Mouse (Mus musculus): ENCODE results near the gene Six2. TPM values are rescaled to one million over a fixed set of nuclear protein-coding genes. Genes with fewer than 3 reads are reported as not detected.

Six2 gene
- polyA plus RNA-seq, 1 experiment: not detected

- Histone ChIP-seq H3K27me3 (replicated peaks) (peaks cover 92% of the 10 kb centered on the region), H3K36me3 (replicated peaks; ENCODE audit: low read length) (no peaks in the 10 kb centered on the region), H3K9me3 (peaks cover 17% of the 10 kb centered on the region), H3K4me1 (peaks cover 18% of the 10 kb centered on the region), H3K4me3 (replicated peaks) (no peak overlapping the region)
- TF ChIP-seq FLI1 (IDR thresholded peaks at IDR 0.05; ENCODE audit: low read length) (no peak), GATA1 (IDR thresholded peaks at IDR 0.05; ENCODE audit: borderline replicate concordance, low read length) (no peak)
Observed at GRCm38 (mm10) chr17:85690969-85691335, 2.9 kb upstream of the Six2 start.

GRCm38 (mm10) chr17:85690323-85690968, 2.4 kb upstream of the Six2 start:
- Histone ChIP-seq H3K27me3 (replicated peaks) (peaks cover 93% of the 10 kb centered on the region), H3K36me3 (replicated peaks; ENCODE audit: low read length) (no peaks in the 10 kb centered on the region), H3K9me3 (peaks cover 20% of the 10 kb centered on the region), H3K4me1 (peaks cover 18% of the 10 kb centered on the region), H3K4me3 (replicated peaks) (no peak overlapping the region)
- TF ChIP-seq FLI1 (IDR thresholded peaks at IDR 0.05; ENCODE audit: low read length) (no peak), GATA1 (IDR thresholded peaks at IDR 0.05; ENCODE audit: borderline replicate concordance, low read length) (no peak)

GRCm38 (mm10) chr17:85689807-85690319, 1.8 kb upstream of the Six2 start:
- TF ChIP-seq FLI1 (IDR thresholded peaks at IDR 0.05; ENCODE audit: low read length) (no peak), GATA1 (IDR thresholded peaks at IDR 0.05; ENCODE audit: borderline replicate concordance, low read length) (no peak)
- H3K27me3 ChIP-seq (replicated peaks): peaks cover 97% of the 10 kb centered on the region
- peaks cover 20% of the 10 kb centered on the region for H3K9me3 ChIP-seq
- peaks cover 23% of the 10 kb centered on the region for H3K4me1 ChIP-seq
- no peak overlapping the region for H3K4me3 ChIP-seq (replicated peaks)
- no peaks in the 10 kb centered on the region for H3K36me3 ChIP-seq (replicated peaks; ENCODE audit: low read length)

DNA sequence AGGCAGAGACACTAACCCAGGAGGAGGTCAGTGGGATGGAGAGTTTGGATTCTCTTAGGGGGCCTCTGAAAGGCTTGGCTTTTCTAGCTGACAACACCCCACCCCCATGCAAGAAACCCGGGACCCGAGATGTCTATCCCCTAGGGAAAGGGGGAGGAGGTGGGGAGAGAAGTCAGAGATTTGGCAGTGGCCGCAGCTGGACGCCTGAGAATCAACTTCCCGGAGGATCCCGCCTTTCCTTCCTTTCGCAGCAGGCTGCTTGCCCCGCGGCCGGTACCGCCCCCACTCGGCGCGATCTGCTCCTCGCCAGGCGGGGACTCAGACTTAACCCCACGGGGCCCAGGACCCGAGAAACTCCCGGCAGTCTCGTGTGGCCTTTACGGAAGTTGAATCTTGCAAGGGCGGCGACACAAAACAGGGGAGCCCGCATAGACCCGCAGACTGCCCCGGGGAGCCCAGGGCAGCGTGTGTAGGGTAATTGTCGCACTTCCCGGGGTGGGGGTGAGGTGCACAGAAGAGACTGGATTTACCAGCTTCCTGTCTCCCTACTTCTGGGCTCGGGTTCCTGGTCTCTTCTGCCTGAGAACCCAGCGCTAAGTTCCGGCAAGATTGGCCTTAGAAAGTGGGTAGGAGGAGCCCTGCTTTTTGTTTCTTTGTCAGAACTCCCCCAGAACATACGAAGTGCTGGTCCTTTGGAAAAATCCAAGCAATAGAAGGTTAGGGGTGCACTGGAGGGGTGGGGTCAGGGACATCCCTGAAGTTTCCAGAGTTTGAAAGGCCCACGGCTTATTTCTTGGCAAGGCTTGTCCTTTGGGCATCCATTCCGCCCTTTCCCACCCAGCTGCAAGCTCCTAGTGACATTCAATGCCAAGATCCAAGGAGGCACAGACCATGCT, 1.1 kb upstream of the Six2 start:
- Histone ChIP-seq H3K9me3 (peaks cover 13% of the 10 kb centered on the region), H3K4me1 (peaks cover 24% of the 10 kb centered on the region), H3K36me3 (replicated peaks; ENCODE audit: low read length) (no peaks in the 10 kb centered on the region), H3K27me3 (replicated peaks) (peaks cover 97% of the 10 kb centered on the region), H3K4me3 (replicated peaks) (no peak overlapping the region)
- TF ChIP-seq GATA1 (IDR thresholded peaks at IDR 0.05; ENCODE audit: borderline replicate concordance, low read length): no peak
- TF ChIP-seq FLI1 (IDR thresholded peaks at IDR 0.05; ENCODE audit: low read length): no peak

DNA sequence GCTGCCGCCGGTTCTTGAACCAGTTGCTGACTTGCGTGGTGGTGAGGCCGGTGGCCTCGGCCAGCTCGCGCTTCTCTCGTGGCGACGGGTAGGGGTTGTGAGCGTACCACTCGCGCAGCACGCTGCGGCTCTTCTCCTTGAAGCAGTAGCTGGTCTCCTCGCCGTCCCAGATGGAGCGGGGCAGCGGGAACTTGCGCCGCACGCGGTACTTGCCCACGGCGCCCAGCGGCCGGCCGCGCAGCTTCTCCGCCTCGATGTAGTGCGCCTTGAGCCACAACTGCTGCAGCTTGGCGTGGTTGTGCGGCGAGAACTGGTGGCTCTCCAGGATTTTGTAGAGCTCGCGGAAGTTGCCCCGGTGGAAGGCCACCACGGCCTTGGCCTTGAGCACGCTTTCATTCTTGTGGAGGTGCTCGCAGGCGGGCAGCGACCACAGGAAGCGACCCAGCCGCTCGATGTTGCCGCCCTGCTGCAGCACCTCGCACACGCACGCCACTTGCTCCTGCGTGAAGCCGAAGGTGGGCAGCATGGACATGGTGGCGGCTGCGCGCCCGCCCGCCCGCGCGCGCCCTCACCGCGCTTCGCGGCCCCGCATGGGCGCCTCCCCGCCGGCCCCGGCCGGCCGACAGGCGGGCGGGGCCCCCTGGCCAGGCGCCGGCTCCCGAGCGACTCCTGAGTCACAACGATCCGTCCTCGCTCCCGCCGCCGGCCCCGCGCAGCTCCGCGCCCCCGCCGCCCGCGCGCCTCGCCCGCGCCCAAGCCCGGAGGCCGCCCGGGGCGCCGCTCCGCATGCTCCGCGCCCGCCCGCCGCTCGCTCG, 446 bp downstream of the Six2 start:
- peaks cover 9% of the 10 kb centered on the region; the same call in 1 of the 2 replicates for H3K9me3 ChIP-seq
- peak overlapping the region; percentile 88 for H3K4me3 ChIP-seq (replicated peaks)
- H3K27me3 ChIP-seq (replicated peaks): peaks cover 98% of the 10 kb centered on the region
- H3K36me3 ChIP-seq (replicated peaks; ENCODE audit: low read length): no peaks in the 10 kb centered on the region
- no peak for TF ChIP-seq GATA1 (IDR thresholded peaks at IDR 0.05; ENCODE audit: borderline replicate concordance, low read length)
- no peak for TF ChIP-seq FLI1 (IDR thresholded peaks at IDR 0.05; ENCODE audit: low read length)
- H3K4me1 ChIP-seq: peaks cover 33% of the 10 kb centered on the region

DNA sequence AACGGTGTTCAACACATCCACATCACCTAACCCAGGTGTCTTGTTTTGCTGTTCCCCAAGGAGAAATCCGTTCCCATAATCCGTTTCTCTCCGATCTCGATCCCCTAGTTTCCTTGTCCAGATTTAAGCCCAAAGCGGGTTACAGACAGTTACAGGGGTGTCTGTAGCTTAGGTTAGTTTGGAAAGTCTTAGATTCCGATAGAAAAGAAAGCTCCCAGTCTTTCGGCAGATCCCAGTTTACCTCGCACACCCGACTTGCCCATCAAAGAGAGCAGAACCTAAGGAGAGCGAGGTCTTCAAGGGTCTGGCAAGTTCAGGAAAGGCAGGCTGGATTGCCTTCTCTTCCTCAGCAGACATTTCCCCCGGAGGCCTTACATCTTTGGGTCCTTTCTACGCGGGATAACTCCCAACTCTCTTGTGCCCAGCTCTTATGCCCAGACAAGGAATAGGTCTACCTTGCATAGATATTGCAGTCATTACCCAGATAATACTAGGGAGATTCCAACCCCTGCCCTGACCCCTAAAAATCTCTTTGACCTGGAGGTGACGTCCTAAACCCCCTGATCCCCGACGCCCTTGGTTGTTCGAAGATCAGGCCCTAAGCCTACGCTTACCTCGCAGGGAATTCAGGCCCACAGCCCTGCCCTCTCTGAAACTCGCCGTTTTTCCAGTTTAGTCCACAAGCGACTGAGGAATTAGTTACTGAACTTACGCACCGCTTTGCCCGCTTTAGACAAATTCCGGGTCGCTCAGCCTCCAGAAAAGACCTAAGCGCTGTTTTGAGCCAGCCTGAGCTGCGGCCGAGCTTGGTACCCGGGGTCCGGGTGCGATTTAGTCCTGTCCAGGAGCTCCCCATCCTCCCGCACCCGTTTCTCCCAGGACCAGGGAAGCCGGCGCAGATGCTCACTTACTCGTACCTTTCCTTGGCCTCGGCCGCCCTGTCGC, 1.3 kb downstream of the Six2 start:
- H3K4me3 ChIP-seq (replicated peaks): peak overlapping the region; percentile 88
- peaks cover 98% of the 10 kb centered on the region for H3K27me3 ChIP-seq (replicated peaks)
- TF ChIP-seq FLI1 (IDR thresholded peaks at IDR 0.05; ENCODE audit: low read length): no peak
- no peak for TF ChIP-seq GATA1 (IDR thresholded peaks at IDR 0.05; ENCODE audit: borderline replicate concordance, low read length)
- peaks cover 4% of the 10 kb centered on the region; the same call in 1 of the 2 replicates for H3K9me3 ChIP-seq
- no peaks in the 10 kb centered on the region for H3K36me3 ChIP-seq (replicated peaks; ENCODE audit: low read length)
- H3K4me1 ChIP-seq: peaks cover 33% of the 10 kb centered on the region

DNA sequence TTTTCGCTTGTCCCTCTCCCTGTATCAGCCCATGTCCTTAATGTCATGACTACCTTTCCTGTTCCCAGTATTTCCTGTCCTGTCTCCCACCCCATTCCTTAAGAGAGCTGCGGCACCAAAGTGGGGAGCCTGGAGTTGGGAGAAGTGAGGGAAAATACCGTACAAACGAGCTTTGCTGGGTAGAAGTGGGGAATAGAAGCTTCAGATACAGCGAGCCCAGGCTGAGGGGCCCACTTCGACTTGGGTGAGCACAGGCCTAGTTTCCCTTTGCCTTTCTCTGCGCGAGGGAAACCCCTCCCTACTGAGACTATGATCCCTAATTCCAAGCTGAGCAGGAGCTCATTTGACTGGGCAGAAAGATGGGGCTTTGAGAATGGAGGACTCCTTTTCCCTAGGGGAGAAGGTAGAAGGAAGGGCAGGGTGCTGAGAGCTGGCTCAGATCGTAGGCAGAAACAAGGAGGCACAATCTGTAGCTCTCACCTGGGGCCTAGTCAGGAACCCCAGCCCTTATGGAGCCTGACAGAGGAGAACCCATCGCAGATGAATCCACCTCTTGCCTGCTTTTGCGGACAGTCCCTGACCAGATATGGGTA, 2.3 kb downstream of the Six2 start:
- TF ChIP-seq GATA1 (IDR thresholded peaks at IDR 0.05; ENCODE audit: borderline replicate concordance, low read length) (no peak), FLI1 (IDR thresholded peaks at IDR 0.05; ENCODE audit: low read length) (no peak)
- Histone ChIP-seq H3K4me1 (peaks cover 36% of the 10 kb centered on the region), H3K9me3 (peaks cover 4% of the 10 kb centered on the region; the same call in 1 of the 2 replicates), H3K36me3 (replicated peaks; ENCODE audit: low read length) (no peaks in the 10 kb centered on the region), H3K27me3 (replicated peaks) (peaks cover 98% of the 10 kb centered on the region), H3K4me3 (replicated peaks) (no peak overlapping the region)

Data from megakaryocyte, embryonic 14.5 days (primary cell).